Mouse (Mus musculus) hindbrain, embryonic 13.5 days (tissue): ENCODE measurements at regions not wholly inside any gene's neighbourhood (a gene's known extent, or its start where the extent isn't known, plus 50 kb on each side); places are given as distances from the start of the nearest gene placed in this dataset.
A peak's percentile ranks its signal among the peaks of the same experiment; 100 is the strongest.
"Not testable (repeated sequence)": the region's sequence is repeated elsewhere in the genome, so short reads cannot be mapped to it uniquely, and the experiment has no call there.

Experiments
- ATAC-seq: fragments of 200-750 bp; cut with Nextera tagmentation; 2 replicates; pipeline ENCODE4 v1.8.0; 2017; ENCODE audit warnings: moderate TSS enrichment; ENCODE audit not compliant: low FRiP score
- H3K27ac ChIP-seq: fragments of 300-500 bp; sonication (generic); 2 replicates; pipeline ENCODE4 v1.5.1; 2015; ENCODE audit warnings: inconsistent platforms, mild to moderate bottlenecking, moderate library complexity
- H3K27me3 ChIP-seq: fragments of 300-500 bp; sonication (generic); 2 replicates; pipeline ENCODE4 v1.6.1; 2015; ENCODE audit warnings: mild to moderate bottlenecking, inconsistent platforms
- H3K36me3 ChIP-seq: fragments of 300-500 bp; sonication (generic); 2 replicates; pipeline ENCODE4 v1.6.1; 2015; ENCODE audit warnings: mild to moderate bottlenecking, inconsistent platforms
- H3K4me1 ChIP-seq: fragments of 300-500 bp; sonication (generic); replicated peaks from 2 replicates; pipeline ENCODE4 v1.6.1; 2015; ENCODE audit warnings: inconsistent platforms
- H3K4me2 ChIP-seq: fragments of 300-500 bp; sonication (generic); 2 replicates; pipeline ENCODE4 v1.6.1; 2015; ENCODE audit warnings: inconsistent platforms, mild to moderate bottlenecking, moderate library complexity
- H3K4me3 ChIP-seq: fragments of 300-500 bp; sonication (generic); 2 replicates; pipeline ENCODE4 v1.5.1; 2015; ENCODE audit warnings: mild to moderate bottlenecking, inconsistent platforms
- H3K9ac ChIP-seq: fragments of 300-500 bp; sonication (generic); 2 replicates; pipeline ENCODE4 v1.6.1; 2015; ENCODE audit warnings: mild to moderate bottlenecking, inconsistent platforms
- H3K9me3 ChIP-seq: fragments of 300-500 bp; sonication (generic); 2 replicates; pipeline ENCODE4 v1.6.1; 2016; ENCODE audit warnings: inconsistent platforms
- WGBS: fragments of 180-500 bp; shearing (Covaris S2); methylation state at CpG from one replicate; pipeline ENCODE4 v1.1.7; 2015; 5-methylcytosine and 5-hydroxymethylcytosine counted together

DNA sequence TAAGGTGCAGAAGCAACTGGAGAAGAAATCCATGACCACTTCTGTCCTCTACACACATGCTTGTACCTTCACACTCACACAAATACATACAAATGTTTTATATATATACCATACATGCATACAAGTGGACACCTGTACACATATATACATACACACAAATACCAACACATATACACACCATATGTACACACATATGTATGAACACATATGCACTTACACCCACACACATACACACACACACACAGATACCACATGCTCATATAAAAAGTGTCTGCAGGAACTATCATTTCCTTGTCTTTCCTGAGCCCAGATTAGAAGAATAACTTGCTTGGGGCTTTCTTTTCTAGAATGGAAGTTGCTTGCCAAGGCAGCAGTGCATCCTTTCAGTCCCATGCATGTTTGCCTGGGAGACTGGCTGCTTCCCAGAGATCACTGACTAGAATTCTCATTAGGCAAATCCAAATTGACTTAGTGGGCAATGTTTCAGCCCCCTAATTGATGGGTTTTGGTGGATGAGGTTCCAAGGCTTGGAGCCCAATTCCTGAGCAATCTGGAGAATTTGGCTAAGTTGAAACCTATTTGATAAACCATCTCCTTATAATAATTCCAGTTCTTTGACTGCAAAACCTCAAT, 169.2 kb upstream of the Hddc2 start:
- no peaks in the 10 kb centered on the region for H3K9me3 ChIP-seq
- ATAC-seq, result no peak
- H3K4me1 ChIP-seq, result no peaks in the 10 kb centered on the region
- no peak overlapping the region for H3K27ac ChIP-seq
- H3K4me3 ChIP-seq, result no peak overlapping the region
- H3K36me3 ChIP-seq, result no peaks in the 10 kb centered on the region
- H3K4me2 ChIP-seq, result no peak overlapping the region
- no peaks in the 10 kb centered on the region for H3K27me3 ChIP-seq
- no peak overlapping the region for H3K9ac ChIP-seq

DNA sequence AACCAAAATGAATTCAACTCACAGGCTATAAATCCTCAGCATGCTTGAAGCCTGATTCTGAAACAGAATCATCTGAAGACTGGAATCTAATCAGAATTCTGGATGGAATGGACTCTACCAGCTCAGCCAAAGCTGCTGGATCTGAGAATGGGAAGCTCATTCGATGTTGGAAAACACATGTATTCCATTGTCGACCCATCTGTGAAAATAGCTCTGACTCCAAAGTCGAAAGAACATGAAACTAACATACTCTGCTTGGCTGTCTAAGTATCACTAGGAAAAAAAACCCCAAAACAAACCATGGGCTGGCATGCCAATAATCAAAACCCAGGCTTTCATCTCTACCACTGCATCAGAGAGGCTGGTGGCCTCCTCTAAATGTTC, 168.7 kb upstream of the Hddc2 start:
- no peak overlapping the region for H3K4me2 ChIP-seq
- H3K27me3 ChIP-seq, result no peaks in the 10 kb centered on the region
- H3K9ac ChIP-seq, result no peak overlapping the region
- no peaks in the 10 kb centered on the region for H3K9me3 ChIP-seq
- no peak overlapping the region for H3K27ac ChIP-seq
- no peak for ATAC-seq
- no peaks in the 10 kb centered on the region for H3K36me3 ChIP-seq
- 84% methylated on average over 3 of the region's 3 CpGs for WGBS
- H3K4me3 ChIP-seq, result no peak overlapping the region
- H3K4me1 ChIP-seq, result no peaks in the 10 kb centered on the region

DNA sequence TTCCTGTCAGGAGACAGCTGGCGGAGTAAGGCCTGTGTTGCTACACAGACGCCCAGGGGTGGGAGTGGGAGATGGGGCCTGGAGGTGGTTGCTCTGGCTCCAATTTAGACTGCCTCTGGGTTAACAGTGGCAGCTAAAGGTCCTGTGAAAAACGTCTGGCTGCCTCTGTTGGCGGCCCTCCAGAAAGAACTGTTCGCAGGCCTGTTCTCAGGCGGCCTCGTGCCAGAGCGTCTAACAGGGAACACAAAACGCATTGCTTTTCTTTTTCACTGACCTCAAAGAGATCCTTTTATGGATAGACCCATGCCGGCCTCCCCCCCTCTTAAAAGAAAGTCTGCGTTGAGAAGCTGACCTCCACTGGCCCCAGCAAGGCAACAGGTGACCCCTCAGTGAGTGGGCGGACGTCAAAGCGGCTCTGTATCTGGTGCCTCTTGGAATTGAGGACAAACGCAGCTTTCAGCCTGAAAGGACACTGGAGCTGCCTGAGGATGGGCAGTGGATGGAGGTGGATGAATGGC, 140.0 kb upstream of the Hddc2 start:
- WGBS, result 32% methylated on average over 15 of the region's 15 CpGs
- H3K27ac ChIP-seq, result no peak overlapping the region

DNA sequence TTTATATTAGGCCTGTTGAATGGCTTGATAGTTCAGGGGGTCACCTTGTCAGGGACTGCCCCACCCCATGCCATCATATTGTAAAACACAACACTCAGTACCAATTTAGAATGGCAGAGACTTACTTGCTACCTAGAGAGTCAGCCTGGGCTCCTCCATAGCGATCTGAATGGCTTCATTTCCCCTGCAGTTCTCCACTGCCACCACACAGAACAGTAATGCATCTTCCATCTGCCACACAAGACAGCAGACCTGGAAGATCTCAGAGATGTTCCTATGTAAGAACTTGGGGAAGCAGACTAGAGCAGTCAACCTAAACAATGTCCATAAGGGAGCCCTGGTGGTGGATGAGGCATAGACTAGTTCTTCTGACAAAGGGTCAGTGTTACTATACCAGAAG, 123.6 kb upstream of the Hddc2 start:
- Histone ChIP-seq H3K4me1 (no peaks in the 10 kb centered on the region), H3K27me3 (no peaks in the 10 kb centered on the region), H3K27ac (no peak overlapping the region), H3K9ac (no peak overlapping the region), H3K9me3 (no peaks in the 10 kb centered on the region), H3K4me2 (no peak overlapping the region), H3K36me3 (no peaks in the 10 kb centered on the region), H3K4me3 (no peak overlapping the region)
- no peak for ATAC-seq
- WGBS, result 47% methylated on average over 1 of the region's 1 CpGs

More for the DNA sequence above, 140.0 kb upstream of the Hddc2 start:
- Histone ChIP-seq H3K27me3 (no peaks in the 10 kb centered on the region), H3K4me3 (no peak overlapping the region), H3K36me3 (no peaks in the 10 kb centered on the region), H3K9ac (no peak overlapping the region), H3K4me1 (peaks cover 7% of the 10 kb centered on the region; the same call in 1 of the 2 replicates), H3K4me2 (no peak overlapping the region), H3K9me3 (no peaks in the 10 kb centered on the region)
- peak; percentile 92 for ATAC-seq

DNA sequence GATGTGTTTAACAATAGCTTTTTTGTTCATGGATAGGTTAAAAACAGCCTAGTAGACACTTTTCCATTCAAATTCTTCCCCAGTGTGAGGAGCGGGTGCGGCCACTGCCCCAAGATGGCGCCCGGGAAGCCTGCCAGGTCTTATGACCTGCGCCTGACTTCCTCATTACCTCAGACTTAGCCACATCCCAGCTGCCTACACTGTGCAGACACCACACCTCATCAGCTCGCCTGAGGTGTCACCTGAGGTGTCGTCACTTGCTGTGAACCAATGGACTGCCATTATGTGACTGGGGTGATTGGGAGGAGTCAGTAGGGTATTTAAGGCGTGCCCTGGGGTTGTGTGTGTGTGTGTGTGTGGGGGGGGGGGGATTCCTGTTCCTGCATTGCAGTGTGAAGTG, 101.0 kb upstream of the Hddc2 start:
- H3K9ac ChIP-seq, H3K9me3 ChIP-seq, H3K27me3 ChIP-seq, H3K36me3 ChIP-seq, H3K27ac ChIP-seq, H3K4me3 ChIP-seq, H3K4me1 ChIP-seq, ATAC-seq, H3K4me2 ChIP-seq: not testable (repeated sequence)
- 91% methylated on average over 8 of the region's 8 CpGs for WGBS

DNA sequence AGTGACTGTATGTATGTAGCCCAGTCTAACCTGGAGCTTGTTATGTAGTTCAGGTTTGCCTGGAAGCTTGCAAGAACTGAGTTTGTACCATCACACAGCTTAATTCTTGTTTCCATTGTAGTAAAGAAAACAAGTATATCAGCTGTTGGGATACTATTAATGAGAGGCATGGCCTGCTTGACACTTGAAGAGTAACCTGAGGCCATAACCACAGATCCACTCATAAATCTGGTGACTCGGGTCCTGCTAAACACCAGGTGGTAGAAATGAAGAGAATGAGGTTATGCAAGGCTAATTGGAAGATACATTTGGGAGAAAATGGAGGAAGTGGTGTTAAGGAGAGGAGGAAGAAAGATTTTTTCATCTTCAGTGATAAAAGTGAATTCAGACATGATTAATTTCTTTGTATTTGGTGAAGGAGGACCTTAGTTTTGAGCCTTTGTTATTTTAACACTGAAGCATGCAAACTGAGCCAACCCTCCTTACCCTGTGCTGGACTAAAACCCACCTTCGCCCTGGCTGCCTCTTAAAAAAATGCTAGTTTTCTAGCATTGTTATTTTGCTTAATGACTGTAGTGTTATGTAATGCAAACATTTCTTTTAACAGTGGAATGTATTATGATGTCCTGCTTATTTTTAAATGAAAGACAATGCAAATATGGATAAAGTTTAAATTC, 100.3 kb upstream of the Hddc2 start:
- H3K27me3 ChIP-seq, result no peaks in the 10 kb centered on the region
- no peak overlapping the region for H3K4me3 ChIP-seq
- ATAC-seq, result no peak
- H3K27ac ChIP-seq, result no peak overlapping the region
- no peaks in the 10 kb centered on the region for H3K36me3 ChIP-seq
- H3K4me1 ChIP-seq, result no peaks in the 10 kb centered on the region
- H3K9me3 ChIP-seq, result no peaks in the 10 kb centered on the region
- H3K4me2 ChIP-seq, result no peak overlapping the region
- WGBS, result 73% methylated on average over 2 of the region's 2 CpGs
- no peak overlapping the region for H3K9ac ChIP-seq

DNA sequence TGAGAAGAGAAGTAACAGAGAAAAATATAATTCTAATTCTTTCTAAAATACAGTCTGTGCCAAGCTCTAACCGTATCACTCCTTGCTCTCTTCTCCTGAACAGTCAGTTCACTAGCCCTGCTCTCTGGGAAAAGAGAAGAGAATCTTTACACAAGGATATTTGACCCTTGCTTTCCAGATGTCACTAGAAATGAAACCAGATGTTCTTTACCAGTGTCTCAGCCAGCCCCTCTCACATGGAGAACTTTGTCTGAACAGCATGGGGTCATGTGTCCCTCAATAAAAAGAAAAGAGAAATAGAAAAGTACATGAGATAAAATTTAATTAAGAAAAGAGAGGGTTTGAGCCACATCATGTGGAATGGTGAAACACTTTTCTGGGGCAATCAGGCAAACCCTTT, 91.3 kb upstream of the Hddc2 start:
- ATAC-seq, result no peak
- Histone ChIP-seq H3K27ac (no peak overlapping the region), H3K4me3 (no peak overlapping the region), H3K9me3 (no peaks in the 10 kb centered on the region), H3K27me3 (no peaks in the 10 kb centered on the region), H3K4me2 (no peak overlapping the region), H3K36me3 (no peaks in the 10 kb centered on the region), H3K9ac (no peak overlapping the region), H3K4me1 (no peaks in the 10 kb centered on the region)
- 89% methylated on average over 1 of the region's 1 CpGs for WGBS

DNA sequence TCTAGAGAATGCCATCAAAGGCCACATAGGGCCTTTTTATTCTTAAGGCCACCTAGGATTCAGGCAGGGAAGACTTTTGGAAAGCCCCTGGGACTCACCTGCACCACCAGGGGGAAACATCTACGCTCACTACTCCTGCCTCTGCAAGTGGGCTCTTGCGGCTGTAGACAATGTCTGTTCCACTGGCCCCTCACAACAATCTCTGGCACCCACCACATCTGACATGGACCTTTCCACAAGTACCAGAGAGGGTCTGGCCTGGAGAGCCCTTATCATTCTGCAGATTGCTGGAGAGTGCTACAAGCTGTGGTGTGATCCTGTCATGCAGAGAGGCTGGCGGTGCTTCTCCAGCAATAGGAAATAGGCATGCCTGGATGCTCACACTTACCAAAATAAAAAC, 84.1 kb upstream of the Hddc2 start:
- no peak overlapping the region for H3K4me2 ChIP-seq
- H3K9me3 ChIP-seq, result no peaks in the 10 kb centered on the region
- no peaks in the 10 kb centered on the region for H3K4me1 ChIP-seq
- no peak for ATAC-seq
- H3K36me3 ChIP-seq, result no peaks in the 10 kb centered on the region
- 88% methylated on average over 3 of the region's 3 CpGs for whole genome bisulfite sequencing
- H3K4me3 ChIP-seq, result no peak overlapping the region
- H3K9ac ChIP-seq, result no peak overlapping the region
- H3K27me3 ChIP-seq, result no peaks in the 10 kb centered on the region
- H3K27ac ChIP-seq, result no peak overlapping the region

DNA sequence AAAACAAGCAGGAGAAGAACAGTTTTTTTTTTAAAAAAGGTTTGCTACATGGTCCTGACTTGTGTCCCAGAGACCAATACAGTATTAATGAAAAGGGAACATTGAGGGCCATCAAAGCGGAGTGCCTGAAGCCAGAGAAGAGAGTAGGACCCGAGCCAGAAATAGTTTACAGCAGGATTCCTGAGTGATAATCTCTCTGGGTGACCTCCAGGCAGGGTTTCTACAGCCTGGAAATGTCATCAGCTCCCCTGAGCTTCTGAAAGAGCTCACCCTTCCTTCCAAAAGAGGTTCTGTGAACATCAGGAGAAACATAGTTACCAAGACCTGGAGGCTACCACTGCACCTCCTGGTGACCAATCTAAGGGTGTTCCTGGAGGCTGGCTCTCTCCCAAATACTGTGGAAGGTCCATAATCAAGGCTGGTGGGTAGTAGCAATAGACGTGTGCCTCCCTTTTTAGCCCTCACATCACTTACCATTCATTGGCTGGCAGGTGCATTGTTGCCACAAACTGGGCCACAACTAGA, 70.7 kb upstream of the Hddc2 start:
- H3K4me1 ChIP-seq, result no peaks in the 10 kb centered on the region
- H3K9ac ChIP-seq, result no peak overlapping the region
- no peak overlapping the region for H3K27ac ChIP-seq
- no peaks in the 10 kb centered on the region for H3K36me3 ChIP-seq
- H3K27me3 ChIP-seq, result no peaks in the 10 kb centered on the region
- H3K4me3 ChIP-seq, result no peak overlapping the region
- no peaks in the 10 kb centered on the region for H3K9me3 ChIP-seq
- no peak overlapping the region for H3K4me2 ChIP-seq
- WGBS, result 73% methylated on average over 3 of the region's 3 CpGs
- no peak for ATAC-seq

DNA sequence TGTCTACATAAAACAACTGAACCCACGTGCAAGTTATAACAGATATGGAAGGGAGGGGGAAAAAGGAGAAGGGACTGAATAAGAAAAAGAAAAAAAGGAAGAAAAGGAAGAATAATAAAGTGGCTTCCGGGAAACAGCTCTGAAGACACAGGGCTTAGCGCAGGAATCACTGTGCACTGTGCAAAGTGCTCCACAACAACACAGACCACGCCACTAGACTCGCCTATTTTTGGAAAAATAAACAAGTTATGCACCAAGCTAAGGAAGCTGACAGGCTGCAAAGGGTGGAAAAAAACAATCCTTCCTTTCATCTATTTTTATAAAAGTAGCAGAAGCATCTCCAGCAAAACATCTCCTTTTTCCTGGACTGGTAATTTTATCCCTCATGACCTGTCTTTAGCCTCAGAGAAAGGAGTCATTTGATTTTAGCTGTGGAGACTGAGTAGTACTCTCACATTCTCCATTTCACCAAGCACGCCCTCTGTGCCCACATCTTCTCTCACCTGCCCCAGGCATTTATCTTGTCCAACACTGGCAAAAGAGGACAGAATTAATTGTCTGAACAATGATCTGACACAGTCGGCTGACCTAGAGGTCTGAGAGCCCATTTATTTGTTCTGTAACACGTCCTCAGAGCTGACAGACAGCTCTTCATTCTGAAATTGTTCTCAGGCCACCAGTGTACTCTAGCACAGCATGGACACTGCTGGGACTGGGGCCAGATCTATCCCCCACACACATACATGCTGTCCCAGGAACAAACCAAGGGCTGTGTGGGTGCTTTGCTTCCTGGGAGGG, 60.4 kb upstream of the Hddc2 start:
- Histone ChIP-seq H3K4me1 (peaks cover 6% of the 10 kb centered on the region), H3K36me3 (no peaks in the 10 kb centered on the region), H3K4me3 (no peak overlapping the region), H3K9me3 (no peaks in the 10 kb centered on the region), H3K27ac (no peak overlapping the region), H3K27me3 (no peaks in the 10 kb centered on the region), H3K9ac (no peak overlapping the region), H3K4me2 (no peak overlapping the region)
- WGBS, result 55% methylated on average over 8 of the region's 8 CpGs
- ATAC-seq, result peak; percentile 74

DNA sequence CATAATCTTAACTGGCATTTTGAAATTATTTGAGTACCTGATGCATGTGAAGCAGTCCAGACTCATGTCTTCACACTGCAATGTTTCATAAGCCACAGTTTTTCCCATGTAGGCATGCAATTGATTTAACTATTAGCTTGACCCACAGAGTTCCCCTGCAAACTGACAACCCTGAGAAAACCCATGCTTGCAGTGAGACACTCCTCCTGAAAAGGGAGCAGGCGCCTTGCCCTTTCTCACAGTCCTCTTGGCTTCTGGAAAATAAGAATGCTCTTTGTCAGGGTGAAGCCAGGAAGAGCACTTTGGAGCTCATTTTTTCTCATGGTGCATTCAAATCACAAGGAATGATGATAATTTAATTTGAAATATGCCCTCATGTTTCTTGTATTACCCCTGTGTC, 56.2 kb upstream of the Hddc2 start:
- no peak overlapping the region for H3K4me3 ChIP-seq
- H3K4me1 ChIP-seq, result peaks cover 11% of the 10 kb centered on the region
- ATAC-seq, result no peak
- H3K9me3 ChIP-seq, result no peaks in the 10 kb centered on the region
- H3K4me2 ChIP-seq, result no peak overlapping the region
- WGBS, result 75% methylated on average over 1 of the region's 1 CpGs
- H3K36me3 ChIP-seq, result no peaks in the 10 kb centered on the region
- no peaks in the 10 kb centered on the region for H3K27me3 ChIP-seq
- H3K27ac ChIP-seq, result no peak overlapping the region
- no peak overlapping the region for H3K9ac ChIP-seq

DNA sequence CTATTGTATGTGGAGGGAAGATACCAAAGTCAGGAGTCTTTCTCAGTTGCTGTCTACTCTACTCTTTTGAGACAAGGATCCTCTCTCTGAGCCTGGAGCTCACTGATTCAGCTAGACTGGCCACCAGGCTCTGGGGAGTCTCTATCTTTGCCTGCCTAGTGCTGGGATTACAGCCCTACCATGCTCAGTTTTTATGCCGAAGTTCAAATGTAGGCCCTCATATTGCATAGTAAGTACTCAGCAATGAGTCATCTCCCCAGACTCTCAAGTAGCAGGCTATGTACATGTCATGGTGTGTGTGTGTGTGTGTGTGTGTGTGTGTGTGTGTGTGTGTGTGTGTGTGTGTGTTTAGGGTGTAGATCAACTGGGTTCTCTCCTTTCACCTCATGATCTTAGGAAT, 55.6 kb upstream of the Hddc2 start:
- H3K27me3 ChIP-seq, result no peaks in the 10 kb centered on the region
- H3K4me3 ChIP-seq, result no peak overlapping the region
- no peak for ATAC-seq
- no peak overlapping the region for H3K9ac ChIP-seq
- no peak overlapping the region for H3K27ac ChIP-seq
- peaks cover 11% of the 10 kb centered on the region for H3K4me1 ChIP-seq
- no peaks in the 10 kb centered on the region for H3K36me3 ChIP-seq
- H3K4me2 ChIP-seq, result no peak overlapping the region
- no peaks in the 10 kb centered on the region for H3K9me3 ChIP-seq
- WGBS, result 87% methylated on average over 1 of the region's 1 CpGs
